Mouse (Mus musculus) MEL (cell line): ENCODE measurements around the gene Pgs1.

Source experiments
- CTCF ChIP-seq, 3 experiments: IDR thresholded peaks in 2 of 3; conservative IDR thresholded peaks in 1 of 3; 2 replicates each; pipeline ENCODE4 v1.5.1; 2011 to 2012; ENCODE audit warnings: low read length in 3 of 3, low read depth in 2 of 3, mild to moderate bottlenecking in 2 of 3, improper control_type of control experiment in 1 of 3, inconsistent platforms in 1 of 3, mixed read lengths in 1 of 3, moderate library complexity in 1 of 3; ENCODE audit not compliant: control insufficient read depth in 1 of 3, insufficient read depth in 1 of 3, poor library complexity in 1 of 3, severe bottlenecking in 1 of 3
- E2F4 ChIP-seq: IDR thresholded peaks from 2 replicates; pipeline ENCODE4 v1.6.1; 2011; ENCODE audit warnings: low read depth, low read length, improper control_type of control experiment, borderline replicate concordance
- KAT2A ChIP-seq: conservative IDR thresholded peaks from 2 replicates; pipeline ENCODE4 v1.6.1; 2012; ENCODE audit warnings: low read depth, low read length, improper control_type of control experiment, inconsistent platforms
- MEF2A ChIP-seq: IDR thresholded peaks from 2 replicates; pipeline ENCODE4 v1.6.1; 2014; ENCODE audit warnings: low read depth, mild to moderate bottlenecking, inconsistent platforms, low read length, improper control_type of control experiment; ENCODE audit not compliant: poor library complexity, insufficient replicate concordance, severe bottlenecking; ENCODE audit errors: extremely low read depth
- SIN3A ChIP-seq: IDR thresholded peaks from 2 replicates; pipeline ENCODE4 v1.6.1; 2012; ENCODE audit warnings: low read length, improper control_type of control experiment, inconsistent platforms
- ZMIZ1 ChIP-seq: IDR thresholded peaks from 2 replicates; pipeline ENCODE4 v1.6.1; 2012; ENCODE audit warnings: low read depth, mild to moderate bottlenecking, inconsistent platforms, low read length, improper control_type of control experiment, moderate library complexity

DNA sequence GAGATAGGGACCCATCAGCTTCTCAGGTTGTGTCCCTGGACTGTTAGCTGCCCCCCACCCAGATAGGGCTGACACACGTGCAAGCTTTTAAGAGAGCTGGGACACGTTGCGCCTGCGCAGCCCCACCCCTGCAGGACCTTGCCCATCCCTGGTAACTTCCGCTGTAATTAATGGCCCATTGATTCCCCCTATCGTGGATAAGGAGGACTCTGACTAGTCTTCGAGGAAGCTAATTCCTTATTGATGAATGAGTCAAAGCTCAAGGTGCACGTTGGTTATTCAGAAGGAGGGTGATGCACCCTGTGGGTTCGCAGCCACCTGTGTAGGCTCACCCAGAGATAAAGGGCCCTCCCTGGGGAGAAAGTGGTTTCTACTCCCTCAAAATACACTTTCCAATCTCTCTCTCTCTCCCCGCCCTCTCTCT lies 39.1 kb upstream of the Pgs1 start:
- TF ChIP-seq SIN3A: no peak
- TF ChIP-seq MEF2A: no peak
- TF ChIP-seq KAT2A: no peak
- TF ChIP-seq E2F4: no peak
- TF ChIP-seq CTCF (IDR thresholded peaks at IDR 0.05 in 2 of 3, conservative IDR thresholded peaks at IDR 0.05 in 1 of 3; ENCODE audit: control insufficient read depth in 1 of 3, insufficient read depth in 1 of 3, low read depth in 2 of 3, low read length in 3 of 3, poor library complexity in 1 of 3, severe bottlenecking in 1 of 3): no peak
- TF ChIP-seq ZMIZ1: no peak
